Mouse (Mus musculus) embryo, embryonic 10 days (tissue): ENCODE measurements around the gene Arid3c.
"Not testable (repeated sequence)": the region's sequence is repeated elsewhere in the genome, so short reads cannot be mapped to it uniquely, and the experiment has no call there.

Experiments used
- DNase-seq: peaks from one replicate; pipeline ENCODE4 v3.0.0-alpha.2; 2015; ENCODE audit warnings: low spot score

Gene Arid3c

GRCm38 (mm10) chr4:41705922-41706754, 24.8 kb downstream of the Arid3c start:
- DNase-seq = no peak

DNA sequence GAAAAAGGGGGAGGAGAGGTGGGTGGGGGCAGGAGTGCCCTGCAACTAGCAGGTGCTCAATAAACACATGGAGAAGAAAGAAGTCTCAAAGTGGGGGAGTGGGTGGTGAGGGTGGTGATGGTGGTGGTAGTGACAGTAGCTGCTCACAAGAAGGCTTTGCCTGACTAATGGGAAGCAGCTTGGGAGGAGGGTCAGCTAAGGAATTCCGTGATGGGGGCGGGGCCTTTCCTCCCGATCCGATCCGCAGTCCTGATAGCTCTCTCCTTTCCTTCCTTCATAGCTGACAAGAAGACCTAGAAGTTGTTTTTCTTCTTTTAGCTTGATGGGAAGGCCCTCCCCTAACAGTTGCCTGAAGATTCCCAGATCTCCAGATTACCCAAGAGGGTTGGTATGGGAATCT, 26.3 kb downstream of the Arid3c start:
- peak; percentile 64 for DNase-seq

DNA sequence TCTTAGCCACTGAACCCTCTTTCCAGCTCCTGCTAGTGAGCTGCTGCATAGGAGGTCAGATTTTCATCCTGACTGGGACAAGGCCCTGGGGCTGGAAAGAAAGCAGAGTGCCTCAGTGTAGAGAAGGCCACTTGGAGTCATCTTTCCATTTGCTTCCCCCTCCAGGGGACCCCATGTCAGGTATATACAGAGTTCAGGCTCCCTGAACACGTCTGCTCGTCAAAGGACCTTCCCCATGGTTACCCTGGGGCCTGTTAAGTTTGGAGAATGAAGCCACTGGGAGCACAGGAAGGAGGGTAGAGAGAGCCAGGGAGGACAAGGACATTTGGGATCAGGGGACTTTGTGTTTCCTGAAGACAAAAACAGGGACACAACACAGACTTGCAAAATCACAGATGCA, 28.7 kb downstream of the Arid3c start:
- not testable (repeated sequence) for DNase-seq

GRCm38 (mm10) chr4:41700224-41700623, 30.7 kb downstream of the Arid3c start:
- DNase-seq = not testable (repeated sequence)

DNA sequence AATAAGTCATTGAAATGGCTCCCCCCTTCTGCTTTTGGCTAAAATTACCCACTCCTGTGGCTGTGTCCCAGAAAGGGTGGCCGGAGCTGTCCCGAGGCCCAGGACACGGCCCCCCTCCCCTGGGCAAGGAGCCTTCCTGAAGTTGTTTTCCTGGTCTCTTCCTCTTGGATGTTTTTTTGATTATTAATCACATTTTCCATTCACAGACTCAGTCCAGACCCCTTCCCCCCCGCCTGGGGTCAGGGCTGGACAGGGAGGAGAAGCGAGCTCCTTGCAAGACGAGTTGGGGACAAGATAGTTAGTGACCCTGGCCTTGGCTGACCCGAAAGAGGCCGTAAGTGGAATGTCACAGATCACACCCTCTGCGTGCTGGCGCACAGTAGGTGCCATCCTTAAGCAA, 31.2 kb downstream of the Arid3c start, which contains the start of gene Il11ra1:
Gene Il11ra1, plus strand, starts transcription at position 207 of the 400 bp plus-strand sequence.
- DNase-seq = not testable (repeated sequence)

DNA sequence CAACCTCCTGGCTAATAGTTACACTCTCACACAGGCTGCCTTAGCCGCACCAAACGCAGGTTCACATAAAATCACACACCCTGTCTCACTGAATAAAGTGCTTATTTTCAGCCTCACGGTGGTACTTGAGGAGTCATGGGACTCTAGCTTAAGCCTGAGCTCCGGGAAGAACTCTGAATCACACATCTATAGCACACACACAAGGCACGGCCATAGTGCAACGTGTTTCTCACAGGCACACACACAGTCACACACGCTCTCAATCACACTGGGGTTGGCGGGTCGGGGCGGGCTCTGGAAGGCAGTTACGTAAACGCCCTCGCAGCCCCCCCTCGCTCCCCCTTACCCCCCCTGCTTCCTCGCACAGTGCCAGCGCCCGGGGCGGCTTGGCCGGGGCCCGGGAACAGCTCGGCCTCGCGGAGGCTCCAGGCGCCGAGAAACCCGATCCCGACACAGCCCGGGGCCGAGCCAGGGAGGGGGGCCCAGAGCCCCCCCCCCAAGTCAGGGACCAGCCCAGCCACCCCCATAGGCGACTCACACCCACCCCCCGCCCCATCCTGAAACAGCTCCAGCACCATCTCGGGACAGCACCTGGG, 32.4 kb downstream of the Arid3c start:
- DNase-seq = not testable (repeated sequence)

GRCm38 (mm10) chr4:41696930-41697841, 33.8 kb downstream of the Arid3c start, which contains the start of gene Cntfr:
Gene Cntfr, minus strand, starts transcription at chr4:41697089.
- DNase-seq = peak; percentile 86

DNA sequence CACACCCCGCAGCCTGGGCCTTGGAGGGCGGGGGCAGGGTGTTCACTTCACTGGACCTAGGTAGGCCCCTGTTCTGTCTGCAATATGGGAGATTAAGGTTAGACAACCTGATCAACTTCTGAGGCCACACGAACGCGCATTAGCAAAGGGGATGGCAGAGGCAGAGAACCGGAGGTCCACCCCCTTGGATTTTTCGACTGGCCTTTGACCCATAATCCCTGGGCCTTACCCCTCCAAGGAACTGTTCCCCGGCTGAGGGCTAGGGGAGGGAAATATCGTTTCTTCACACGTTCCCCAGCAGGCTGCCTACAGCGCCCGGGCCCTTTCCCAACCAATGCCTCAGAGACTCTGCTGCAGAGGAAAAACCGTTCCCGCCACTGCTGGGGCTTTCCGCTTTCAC, 34.5 kb downstream of the Arid3c start:
- DNase-seq = not testable (repeated sequence)

GRCm38 (mm10) chr4:41695800-41696199, 35.1 kb downstream of the Arid3c start:
- not testable (repeated sequence) for DNase-seq

DNA sequence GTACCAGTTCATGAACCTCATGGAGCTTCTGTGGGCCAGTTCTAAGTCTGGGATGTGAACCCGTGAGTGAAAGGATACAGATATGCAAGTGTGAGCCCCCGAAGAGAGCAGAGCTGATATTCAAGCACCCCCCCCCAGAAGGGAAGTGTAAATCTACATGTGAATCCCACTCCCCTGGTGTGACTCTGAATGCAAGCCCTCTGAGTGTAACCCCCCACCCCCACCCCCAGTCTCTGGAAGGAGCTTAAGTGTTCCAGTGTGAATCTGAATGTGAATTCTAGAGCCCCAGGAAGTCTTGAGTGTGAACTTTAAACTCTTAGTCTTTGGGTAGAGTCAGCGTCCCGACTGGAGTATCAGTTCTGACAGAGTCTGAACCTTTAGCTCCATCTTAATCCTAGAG, 37.4 kb downstream of the Arid3c start:
- DNase-seq = not testable (repeated sequence)

DNA sequence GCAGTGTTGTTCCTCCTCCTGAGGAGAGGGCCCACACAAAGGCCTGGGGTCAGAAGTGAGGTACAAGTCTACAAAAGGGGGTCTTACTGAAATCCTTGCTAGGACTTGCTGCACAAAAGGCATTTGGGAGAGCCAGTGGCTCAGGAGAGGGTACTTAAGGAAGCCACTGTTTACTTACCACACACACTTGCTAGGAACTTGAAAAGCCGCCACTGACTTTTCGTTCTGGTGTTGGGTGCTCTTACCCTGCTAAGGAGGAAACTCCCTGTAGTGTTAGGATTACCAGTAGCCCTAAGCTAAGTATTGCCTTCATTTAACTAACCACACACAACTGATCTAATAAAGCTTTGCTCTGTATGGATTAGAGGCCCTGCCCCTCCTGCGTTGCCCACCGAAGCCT, 40.9 kb downstream of the Arid3c start:
- DNase-seq = not testable (repeated sequence)

- DNase-seq = not testable (repeated sequence)
Measured at GRCm38 (mm10) chr4:41688562-41688961, 42.4 kb downstream of the Arid3c start.

GRCm38 (mm10) chr4:41685882-41686492, 45.0 kb downstream of the Arid3c start:
- DNase-seq = peak; percentile 69

DNA sequence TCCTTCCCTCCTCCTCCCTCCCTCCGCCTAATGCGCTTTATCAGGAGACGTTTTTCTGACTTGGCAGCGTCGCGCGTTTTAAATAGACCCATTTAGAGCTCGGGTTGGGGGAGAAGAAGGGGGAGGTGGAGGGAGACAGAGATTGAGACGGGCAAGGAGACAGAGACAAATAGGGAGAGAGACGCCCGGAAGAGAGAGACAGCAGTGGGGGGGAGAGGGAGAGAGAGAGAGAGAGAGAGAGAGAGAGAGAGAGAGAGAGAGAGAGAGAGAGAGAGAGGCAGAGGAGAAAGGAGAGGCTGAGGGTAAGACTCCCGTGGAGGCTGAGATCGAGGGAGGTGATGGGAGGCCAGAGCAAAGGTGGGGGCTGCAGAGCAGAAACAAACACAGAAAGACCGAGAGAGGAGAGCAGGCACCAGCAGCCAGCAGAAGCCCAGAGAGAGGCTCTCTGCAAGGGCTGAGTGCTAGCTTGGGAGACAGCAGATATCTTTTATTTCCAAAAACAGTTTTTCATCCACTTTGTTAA, 46.0 kb downstream of the Arid3c start:
- not testable (repeated sequence) for DNase-seq

GRCm38 (mm10) chr4:41684131-41684930, 46.6 kb downstream of the Arid3c start:
- not testable (repeated sequence) for DNase-seq

- not testable (repeated sequence) for DNase-seq
Measured at GRCm38 (mm10) chr4:41683303-41683702, 47.6 kb downstream of the Arid3c start.

DNA sequence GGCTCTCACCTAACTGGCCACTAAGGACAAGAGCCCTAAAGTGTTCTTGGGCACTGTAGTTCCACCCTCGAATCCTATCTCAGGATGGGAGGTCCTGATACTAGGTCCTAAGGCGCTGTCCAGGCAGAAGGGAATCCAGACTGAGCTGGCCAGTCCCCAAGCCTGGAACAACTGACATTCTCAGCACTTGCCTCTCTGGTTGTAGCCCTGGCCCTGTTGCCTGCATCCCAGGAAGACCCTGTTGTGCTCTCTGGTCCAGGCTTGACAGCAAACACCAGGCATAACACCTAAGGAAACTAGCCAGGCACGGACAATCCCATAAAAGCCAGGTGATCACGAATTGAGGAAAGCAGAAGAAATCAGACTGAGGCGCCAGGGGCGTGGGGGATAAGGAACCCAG, 48.2 kb downstream of the Arid3c start:
- DNase-seq = no peak

DNA sequence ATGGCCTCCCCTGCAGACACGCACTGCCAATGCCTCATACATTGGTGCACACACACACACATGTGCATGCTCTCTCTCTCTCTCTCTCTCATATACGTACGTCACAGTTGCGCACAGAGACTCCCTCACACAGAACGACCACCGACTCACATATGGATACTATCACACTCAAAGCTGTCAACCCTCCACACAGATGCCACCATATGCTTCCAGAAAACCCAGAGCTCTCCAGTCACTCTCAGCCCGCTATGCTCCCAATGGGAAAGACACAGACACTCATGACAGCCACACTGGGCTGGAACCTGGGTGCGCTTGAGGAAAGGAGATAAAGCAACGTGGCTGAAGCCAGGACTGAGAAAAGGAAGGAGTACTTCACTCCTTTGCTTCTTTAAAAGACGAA, 49.0 kb downstream of the Arid3c start:
- no peak for DNase-seq

GRCm38 (mm10) chr4:41681176-41681575, 49.8 kb downstream of the Arid3c start:
- no peak for DNase-seq

GRCm38 (mm10) chr4:41679291-41679690, 51.7 kb downstream of the Arid3c start:
- no peak for DNase-seq

DNA sequence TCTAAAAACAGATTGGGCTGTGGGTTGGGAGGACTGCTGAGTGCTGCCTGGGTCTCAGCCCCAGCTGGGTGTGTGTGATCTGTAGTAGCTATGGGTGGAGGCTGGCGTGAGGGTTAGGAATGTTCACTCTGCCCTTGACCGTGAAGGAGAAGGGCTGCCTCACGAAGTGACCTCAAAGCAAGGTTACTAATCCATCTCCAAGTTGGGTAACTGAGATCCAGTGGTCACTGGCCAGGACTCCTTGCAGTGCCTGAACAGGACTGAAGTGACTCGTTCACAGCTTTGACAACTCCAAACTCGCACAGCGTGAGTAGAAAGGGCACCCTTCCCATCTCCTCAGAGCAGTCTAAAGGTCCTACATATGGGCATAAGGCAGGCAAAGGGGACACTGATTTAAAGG, 52.1 kb downstream of the Arid3c start:
- DNase-seq = no peak
